Mouse (Mus musculus): ENCODE results near the gene Mphosph6. TPM values are rescaled to one million over a fixed set of nuclear protein-coding genes. Genes with fewer than 3 reads are reported as not detected.

Gene Mphosph6
- polyA plus RNA-seq, 1 experiment = 3.2 TPM

- no peaks in the 10 kb centered on the region for H3K36me3 ChIP-seq (replicated peaks; ENCODE audit: low read length)
- H3K4me1 ChIP-seq = no peaks in the 10 kb centered on the region
- H3K4me3 ChIP-seq (replicated peaks) = no peak overlapping the region
- TF ChIP-seq GATA1 (IDR thresholded peaks at IDR 0.05; ENCODE audit: borderline replicate concordance, low read length) (no peak), FLI1 (IDR thresholded peaks at IDR 0.05; ENCODE audit: low read length) (no peak)
- no peaks in the 10 kb centered on the region; the same call in 1 of the 2 replicates for H3K9me3 ChIP-seq
- H3K27me3 ChIP-seq (replicated peaks) = no peaks in the 10 kb centered on the region
Observed at GRCm38 (mm10) chr8:117747428-117747827, 54.3 kb downstream of the Mphosph6 start.

GRCm38 (mm10) chr8:117746651-117747050, 55.1 kb downstream of the Mphosph6 start:
- Histone ChIP-seq H3K4me1 (no peaks in the 10 kb centered on the region), H3K4me3 (replicated peaks) (no peak overlapping the region), H3K9me3 (no peaks in the 10 kb centered on the region; the same call in 1 of the 2 replicates), H3K36me3 (replicated peaks; ENCODE audit: low read length) (no peaks in the 10 kb centered on the region), H3K27me3 (replicated peaks) (no peaks in the 10 kb centered on the region)
- no peak for TF ChIP-seq GATA1 (IDR thresholded peaks at IDR 0.05; ENCODE audit: borderline replicate concordance, low read length)
- no peak for TF ChIP-seq FLI1 (IDR thresholded peaks at IDR 0.05; ENCODE audit: low read length)

GRCm38 (mm10) chr8:117742431-117743012, 59.2 kb downstream of the Mphosph6 start:
- no peak for TF ChIP-seq FLI1 (IDR thresholded peaks at IDR 0.05; ENCODE audit: low read length)
- TF ChIP-seq GATA1 (IDR thresholded peaks at IDR 0.05; ENCODE audit: borderline replicate concordance, low read length) = no peak
- H3K27me3 ChIP-seq (replicated peaks) = no peaks in the 10 kb centered on the region
- no peak overlapping the region for H3K4me3 ChIP-seq (replicated peaks)
- no peaks in the 10 kb centered on the region; the same call in 1 of the 2 replicates for H3K9me3 ChIP-seq
- no peaks in the 10 kb centered on the region for H3K4me1 ChIP-seq
- H3K36me3 ChIP-seq (replicated peaks; ENCODE audit: low read length) = no peaks in the 10 kb centered on the region

Other genes starting within 250 kb of the Mphosph6 start
- gene Sdr42e1, start 128.3 kb downstream of the Mphosph6 start, polyA plus RNA-seq (2012; ENCODE audit: insufficient read depth, low replicate concordance) = 0.89 TPM in 1 of 2 replicates, not detected in the other
- gene Hsd17b2, start 100.0 kb downstream of the Mphosph6 start, polyA plus RNA-seq (2012; ENCODE audit: insufficient read depth, low replicate concordance) = not detected in 2 replicates